Mouse (Mus musculus) hindbrain, embryonic 11.5 days (tissue): ENCODE measurements at regions not wholly inside any gene's neighbourhood (a gene's known extent, or its start where the extent isn't known, plus 50 kb on each side); places are given as distances from the start of the nearest gene placed in this dataset.

Source experiments
- ATAC-seq: fragments of 200-750 bp; cut with Nextera tagmentation; 2 replicates; pipeline ENCODE4 v1.8.0; 2017; ENCODE audit warnings: mild to moderate bottlenecking, moderate TSS enrichment, moderate library complexity; ENCODE audit not compliant: low FRiP score
- DNase-seq: peaks from one replicate; pipeline ENCODE4 v3.0.0-alpha.2; 2015; ENCODE audit warnings: low spot score
- H3K27ac ChIP-seq: fragments of 300-500 bp; sonication (generic); 2 replicates; pipeline ENCODE4 v1.5.1; 2014; ENCODE audit warnings: mild to moderate bottlenecking, low read depth, low read length
- H3K27me3 ChIP-seq: fragments of 300-500 bp; sonication (generic); 2 replicates; pipeline ENCODE4 v1.6.1; 2014; ENCODE audit warnings: mild to moderate bottlenecking, low read length, moderate library complexity, mixed read lengths; ENCODE audit not compliant: control insufficient read depth, insufficient read depth
- H3K36me3 ChIP-seq: fragments of 300-500 bp; sonication (generic); 2 replicates; pipeline ENCODE4 v1.6.1; 2014; ENCODE audit warnings: mild to moderate bottlenecking, low read length, moderate library complexity, mixed read lengths; ENCODE audit not compliant: control insufficient read depth, insufficient read depth
- H3K4me1 ChIP-seq: fragments of 300-500 bp; sonication (generic); replicated peaks from 2 replicates; pipeline ENCODE4 v1.6.1; 2014; ENCODE audit warnings: low read length, mixed read lengths; ENCODE audit not compliant: control insufficient read depth, insufficient read depth
- H3K4me2 ChIP-seq: fragments of 300-500 bp; sonication (generic); replicated peaks from 2 replicates; pipeline ENCODE4 v1.6.1; 2014; ENCODE audit warnings: mild to moderate bottlenecking, low read depth, low read length
- H3K4me3 ChIP-seq: fragments of 300-500 bp; sonication (generic); 2 replicates; pipeline ENCODE4 v1.5.1; 2014; ENCODE audit warnings: low read depth, low read length
- H3K9ac ChIP-seq: fragments of 300-500 bp; sonication (generic); 2 replicates; pipeline ENCODE4 v1.6.1; 2014; ENCODE audit warnings: low read depth, low read length
- H3K9me3 ChIP-seq: fragments of 300-500 bp; sonication (generic); 2 replicates; pipeline ENCODE4 v1.6.1; 2016; ENCODE audit warnings: low read length; ENCODE audit not compliant: control insufficient read depth
- WGBS: fragments of 180-500 bp; shearing (Covaris S2); extraction: QIAGEN DNeasy Blood & Tissue Kit; methylation state at CpG from one replicate; pipeline ENCODE4 v1.1.7; 2014; 5-methylcytosine and 5-hydroxymethylcytosine counted together

GRCm38 (mm10) chr6:84327306-84328029 lies 266.2 kb downstream of the Cyp26b1 start:
- no peak overlapping the region for H3K4me2 ChIP-seq
- H3K27ac ChIP-seq, result no peak overlapping the region
- no peak for DNase-seq
- WGBS, result 64% methylated on average over 5 of the region's 5 CpGs
- no peak for ATAC-seq
- no peaks in the 10 kb centered on the region for H3K9me3 ChIP-seq
- H3K4me1 ChIP-seq, result no peaks in the 10 kb centered on the region
- H3K27me3 ChIP-seq, result no peaks in the 10 kb centered on the region
- H3K4me3 ChIP-seq, result no peak overlapping the region
- H3K36me3 ChIP-seq, result no peaks in the 10 kb centered on the region
- no peak overlapping the region for H3K9ac ChIP-seq

- ATAC-seq (no peak), DNase-seq (no peak)
- Histone ChIP-seq H3K9ac (no peak overlapping the region), H3K36me3 (no peaks in the 10 kb centered on the region), H3K4me2 (no peak overlapping the region), H3K27me3 (no peaks in the 10 kb centered on the region), H3K9me3 (no peaks in the 10 kb centered on the region), H3K4me3 (no peak overlapping the region), H3K27ac (no peak overlapping the region), H3K4me1 (no peaks in the 10 kb centered on the region)
- 80% methylated on average over 5 of the region's 5 CpGs for WGBS
Measured at GRCm38 (mm10) chr6:84325384-84326114, 268.2 kb downstream of the Cyp26b1 start.

- Histone ChIP-seq H3K9ac (no peak overlapping the region), H3K4me3 (no peak overlapping the region), H3K36me3 (no peaks in the 10 kb centered on the region), H3K9me3 (no peaks in the 10 kb centered on the region), H3K27me3 (no peaks in the 10 kb centered on the region), H3K4me1 (no peaks in the 10 kb centered on the region), H3K4me2 (no peak overlapping the region), H3K27ac (no peak overlapping the region)
- no peak for DNase-seq
- 90% methylated on average over 4 of the region's 4 CpGs for WGBS
- ATAC-seq, result no peak
Measured at GRCm38 (mm10) chr6:84324185-84324584, 269.5 kb downstream of the Cyp26b1 start.

GRCm38 (mm10) chr6:84322528-84322927 lies 271.2 kb downstream of the Cyp26b1 start:
- Histone ChIP-seq H3K9me3 (no peaks in the 10 kb centered on the region), H3K9ac (no peak overlapping the region), H3K4me3 (no peak overlapping the region), H3K27me3 (no peaks in the 10 kb centered on the region), H3K36me3 (no peaks in the 10 kb centered on the region), H3K4me2 (no peak overlapping the region), H3K4me1 (no peaks in the 10 kb centered on the region), H3K27ac (no peak overlapping the region)
- no peak for ATAC-seq
- WGBS, result 87% methylated on average over 4 of the region's 4 CpGs
- no peak for DNase-seq

GRCm38 (mm10) chr6:84320586-84320985 lies 273.1 kb downstream of the Cyp26b1 start:
- Histone ChIP-seq H3K27me3 (no peaks in the 10 kb centered on the region), H3K9me3 (no peaks in the 10 kb centered on the region), H3K9ac (no peak overlapping the region), H3K4me2 (no peak overlapping the region), H3K27ac (no peak overlapping the region), H3K36me3 (no peaks in the 10 kb centered on the region), H3K4me1 (no peaks in the 10 kb centered on the region), H3K4me3 (no peak overlapping the region)
- ATAC-seq (no peak), DNase-seq (no peak)
- 67% methylated on average over 1 of the region's 1 CpGs for WGBS

GRCm38 (mm10) chr6:84318774-84319173 lies 274.9 kb downstream of the Cyp26b1 start:
- WGBS, result 38% methylated on average over 4 of the region's 4 CpGs
- Histone ChIP-seq H3K36me3 (no peaks in the 10 kb centered on the region), H3K9ac (no peak overlapping the region), H3K4me1 (no peaks in the 10 kb centered on the region), H3K4me3 (no peak overlapping the region), H3K4me2 (no peak overlapping the region), H3K27ac (no peak overlapping the region), H3K9me3 (no peaks in the 10 kb centered on the region), H3K27me3 (no peaks in the 10 kb centered on the region)
- ATAC-seq, result no peak
- DNase-seq, result no peak

- Histone ChIP-seq H3K27ac (no peak overlapping the region), H3K27me3 (no peaks in the 10 kb centered on the region), H3K9ac (no peak overlapping the region), H3K4me1 (no peaks in the 10 kb centered on the region), H3K36me3 (no peaks in the 10 kb centered on the region), H3K9me3 (no peaks in the 10 kb centered on the region), H3K4me3 (no peak overlapping the region), H3K4me2 (no peak overlapping the region)
- DNase-seq (peak; percentile 31), ATAC-seq (no peak)
- WGBS, result 77% methylated on average over 1 of the region's 1 CpGs
Measured at GRCm38 (mm10) chr6:84317026-84317425, 276.7 kb downstream of the Cyp26b1 start.

- no peaks in the 10 kb centered on the region for H3K27me3 ChIP-seq
- no peak overlapping the region for H3K4me3 ChIP-seq
- H3K4me1 ChIP-seq, result no peaks in the 10 kb centered on the region
- WGBS, result 83% methylated on average over 8 of the region's 8 CpGs
- no peak for ATAC-seq
- DNase-seq, result no peak
- H3K4me2 ChIP-seq, result no peak overlapping the region
- no peak overlapping the region for H3K9ac ChIP-seq
- H3K36me3 ChIP-seq, result no peaks in the 10 kb centered on the region
- H3K9me3 ChIP-seq, result no peaks in the 10 kb centered on the region
- no peak overlapping the region for H3K27ac ChIP-seq
Measured at GRCm38 (mm10) chr6:84315175-84315912, 278.4 kb downstream of the Cyp26b1 start.
